ENCODE assay signal across 7 mouse cellular contexts in genomic region chr13:22041651-22042567, GRCm38 (mm10). TPM values are rescaled to one million over a fixed set of nuclear protein-coding genes. Genes with fewer than 3 reads are reported as not detected.
DNase-seq lines count a peak whose midpoint lies in the region; ATAC-seq and TF ChIP-seq lines count a peak whose summit lies in the region.

No protein-coding gene starts in this region.

- no peaks in the 10 kb centered on the region for H3K27me3 ChIP-seq in spleen, adult 2 months (ENCODE audit: control insufficient read depth, insufficient read depth, low read length)
- no peaks in the 10 kb centered on the region for H3K27me3 ChIP-seq in intestine, embryonic 14.5 days (replicated peaks; ENCODE audit: control insufficient read depth, insufficient read depth, low read length)
- H3K27me3 ChIP-seq in neural tube, embryonic 12.5 days (replicated peaks): no peaks in the 10 kb centered on the region

- H3K27ac ChIP-seq in spleen, adult 2 months (ENCODE audit: insufficient read depth, low read length): peak overlapping the region; percentile 77
- peak overlapping the region; percentile 96 for H3K27ac ChIP-seq in intestine, embryonic 14.5 days (ENCODE audit: low read depth)
- peak overlapping the region; percentile 76 for H3K27ac ChIP-seq in neural tube, embryonic 12.5 days

- 5% methylated on average over 13 of the region's 13 CpGs for WGBS in spleen, adult 2 months
- 4% methylated on average over 13 of the region's 13 CpGs for WGBS in intestine, embryonic 14.5 days
- WGBS in neural tube, embryonic 12.5 days: 3% methylated on average over 13 of the region's 13 CpGs

- no peaks in the 10 kb centered on the region for H3K9me3 ChIP-seq in intestine, embryonic 14.5 days (ENCODE audit: control insufficient read depth, low read length)
- no peaks in the 10 kb centered on the region for H3K9me3 ChIP-seq in neural tube, embryonic 12.5 days

- H3K4me3 ChIP-seq in spleen, adult 2 months (ENCODE audit: extremely low read depth, insufficient read depth, insufficient read length): peak overlapping the region; percentile 16; the same call in 1 of the 2 replicates
- peak overlapping the region; percentile 42 for H3K4me3 ChIP-seq in intestine, embryonic 14.5 days (ENCODE audit: low read depth, low read length)
- peak overlapping the region; percentile 31 for H3K4me3 ChIP-seq in neural tube, embryonic 12.5 days

- H3K4me2 ChIP-seq in intestine, embryonic 14.5 days (ENCODE audit: low read length): peak overlapping the region; percentile 59
- H3K4me2 ChIP-seq in neural tube, embryonic 12.5 days (replicated peaks): peak overlapping the region; percentile 72

- ATAC-seq in intestine, embryonic 14.5 days (replicated peaks; ENCODE audit: low FRiP score, low TSS enrichment, low read depth): no peak
- no peak for ATAC-seq in neural tube, embryonic 12.5 days (ENCODE audit: low FRiP score, low read depth)

- TF ChIP-seq CTCF in spleen, adult 2 months (IDR thresholded peaks at IDR 0.05; ENCODE audit: extremely low read depth, insufficient read depth, insufficient read length, insufficient replicate concordance): no peak

- no peaks in the 10 kb centered on the region for H3K36me3 ChIP-seq in spleen, adult 2 months (ENCODE audit: control insufficient read depth, insufficient read depth, low read length)
- no peaks in the 10 kb centered on the region for H3K36me3 ChIP-seq in intestine, embryonic 14.5 days (ENCODE audit: control insufficient read depth, insufficient read depth, low read length)
- H3K36me3 ChIP-seq in neural tube, embryonic 12.5 days: no peaks in the 10 kb centered on the region

- DNase-seq in spleen, adult 2 months (ENCODE audit: low read depth in 1 of 2, low spot score in 2 of 2): no peak
- DNase-seq in spleen, postnatal 36 days (ENCODE audit: low spot score in 2 of 2): no peak
- DNase-seq in embryo, embryonic 10.5 days (ENCODE audit: low spot score): peak; percentile 81
- peak; percentile 70 for DNase-seq in intestine, embryonic 14.5 days (ENCODE audit: low spot score)
- no peak for DNase-seq in spleen, adult 18-20 months
- DNase-seq in ovary, postnatal 36 days (ENCODE audit: low spot score): no peak

- TF ChIP-seq POLR2A in spleen, adult 2 months (IDR thresholded peaks at IDR 0.05; ENCODE audit: low read depth, low read length): no peak

- peak overlapping the region; percentile 70 for H3K9ac ChIP-seq in intestine, embryonic 14.5 days (ENCODE audit: low read length)
- H3K9ac ChIP-seq in neural tube, embryonic 12.5 days: peak overlapping the region; percentile 51

- H3K4me1 ChIP-seq in spleen, adult 2 months (ENCODE audit: control insufficient read depth, insufficient read depth, insufficient read length): no peaks in the 10 kb centered on the region
- H3K4me1 ChIP-seq in intestine, embryonic 14.5 days (replicated peaks; ENCODE audit: control insufficient read depth, insufficient read depth, low read length): peaks cover 9% of the 10 kb centered on the region; the same call in 1 of the 2 replicates
- H3K4me1 ChIP-seq in neural tube, embryonic 12.5 days: peaks cover 18% of the 10 kb centered on the region

RNA-seq across cellular contexts. Expression of gene Hist1h4i, which starts 0.7 kb away (rescaled TPM):
- polyA plus RNA-seq in spleen, adult 2 months (2012; rRNA removed): 14.7 and 15.7 TPM in 2 replicates
- 18.9 and 19.6 TPM in 2 replicates for polyA plus RNA-seq in intestine, embryonic 14.5 days (2014; fragmentation: Nextera tagmentation; extraction: Ambion mirVana)
- 20.1 and 23.9 TPM in 2 replicates for polyA plus RNA-seq in neural tube, embryonic 12.5 days (2016; fragmentation: Nextera tagmentation; extraction: Ambion mirVana)

RNA-seq across cellular contexts. Expression of gene Hist1h2ag, which starts 0.8 kb away (rescaled TPM):
- 10.2 and 14.1 TPM in 2 replicates for polyA plus RNA-seq in spleen, adult 2 months (2012; rRNA removed)
- polyA plus RNA-seq in intestine, embryonic 14.5 days (2014; fragmentation: Nextera tagmentation; extraction: Ambion mirVana): 47.9 and 67.6 TPM in 2 replicates
- 43.6 and 46.1 TPM in 2 replicates for polyA plus RNA-seq in neural tube, embryonic 12.5 days (2016; fragmentation: Nextera tagmentation; extraction: Ambion mirVana)

RNA-seq across cellular contexts. Expression of gene Hist1h2bj, which starts 1.1 kb away (rescaled TPM):
- 15.8 and 21.8 TPM in 2 replicates for polyA plus RNA-seq in spleen, adult 2 months (2012; rRNA removed)
- polyA plus RNA-seq in intestine, embryonic 14.5 days (2014; fragmentation: Nextera tagmentation; extraction: Ambion mirVana): 10.2 and 14.0 TPM in 2 replicates
- polyA plus RNA-seq in neural tube, embryonic 12.5 days (2016; fragmentation: Nextera tagmentation; extraction: Ambion mirVana): 10.5 and 12.6 TPM in 2 replicates

RNA-seq across cellular contexts. Expression of gene Hist1h2bk, which starts 6.2 kb away (rescaled TPM):
- 30.0 and 45.9 TPM in 2 replicates for polyA plus RNA-seq in spleen, adult 2 months (2012; rRNA removed)
- polyA plus RNA-seq in intestine, embryonic 14.5 days (2014; fragmentation: Nextera tagmentation; extraction: Ambion mirVana): 5.2 and 7.5 TPM in 2 replicates
- 5.2 and 9.5 TPM in 2 replicates for polyA plus RNA-seq in neural tube, embryonic 12.5 days (2016; fragmentation: Nextera tagmentation; extraction: Ambion mirVana)

RNA-seq across cellular contexts. Expression of gene Hist1h2ah, which starts 6.5 kb away (rescaled TPM):
- polyA plus RNA-seq in spleen, adult 2 months (2012; rRNA removed): 51.3 and 149 TPM in 2 replicates
- 11.8 and 19.7 TPM in 2 replicates for polyA plus RNA-seq in intestine, embryonic 14.5 days (2014; fragmentation: Nextera tagmentation; extraction: Ambion mirVana)
- 3.3 and 13.9 TPM in 2 replicates for polyA plus RNA-seq in neural tube, embryonic 12.5 days (2016; fragmentation: Nextera tagmentation; extraction: Ambion mirVana)

Comparison
In these comparisons a context has a peak if more than half of its experiments do, and no peak if none do; other contexts are left out.
1. DNase-seq: peak in embryo, embryonic 10.5 days (single experiment) and intestine, embryonic 14.5 days (single experiment); none in spleen, adult 2 months (0 of 2), spleen, postnatal 36 days (0 of 2), spleen, adult 18-20 months (0 of 2) and ovary, postnatal 36 days (single experiment).
2. Peak in every context shown above with its lines, with median percentiles within 50 percentile points of each other: H3K27ac ChIP-seq and H3K4me3 ChIP-seq.